ENCODE assay signal across 8 mouse cellular contexts in genomic region chr4:155992906-155993547, GRCm38 (mm10). TPM values are rescaled to one million over a fixed set of nuclear protein-coding genes. Genes with fewer than 3 reads are reported as not detected.
DNase-seq lines count a peak whose midpoint lies in the region; ATAC-seq and TF ChIP-seq lines count a peak whose summit lies in the region.

No protein-coding gene starts in this region.

- peak; percentile 96 for DNase-seq in MN1 (ENCODE audit: low spot score)
- peak in 1 of 2 experiments; percentile 98 for DNase-seq in cerebellum, adult 2 months
- peak; percentile 98 for DNase-seq in forebrain, postnatal 0 days
- DNase-seq in layer of hippocampus, adult 8-10 months (ENCODE audit: low spot score in 2 of 2) = peak; percentile 95 to 98
- DNase-seq in thymus, postnatal 25 days = peak; percentile 98

- peak overlapping the region; percentile 79 for H3K9ac ChIP-seq in forebrain, postnatal 0 days
- peak overlapping the region; percentile 80 for H3K9ac ChIP-seq in lung, embryonic 15.5 days

- peaks cover 12% of the 10 kb centered on the region for H3K4me1 ChIP-seq in cerebellum, adult 2 months (ENCODE audit: control insufficient read depth, insufficient read depth, low read length)
- peaks cover 18% of the 10 kb centered on the region for H3K4me1 ChIP-seq in forebrain, postnatal 0 days (ENCODE audit: insufficient read depth)
- H3K4me1 ChIP-seq in lung, embryonic 15.5 days = peaks cover 32% of the 10 kb centered on the region
- H3K4me1 ChIP-seq in olfactory bulb, adult 2 months (ENCODE audit: control insufficient read depth, insufficient read depth, low read length) = peaks cover 13% of the 10 kb centered on the region

- WGBS in cerebellum, adult 2 months = under 1% methylated on average over 70 of the region's 70 CpGs
- 1% methylated on average over 70 of the region's 70 CpGs for WGBS in forebrain, postnatal 0 days
- under 1% methylated on average over 70 of the region's 70 CpGs for WGBS in lung, embryonic 15.5 days
- under 1% methylated on average over 70 of the region's 70 CpGs for WGBS in olfactory bulb, adult 2 months

- peak overlapping the region; percentile 99 for H3K27ac ChIP-seq in cerebellum, adult 2 months (ENCODE audit: insufficient read depth, low read length)
- H3K27ac ChIP-seq in forebrain, postnatal 0 days (ENCODE audit: low read depth, low read length) = peak overlapping the region; percentile 89
- peak overlapping the region; percentile 97 for H3K27ac ChIP-seq in lung, embryonic 15.5 days
- H3K27ac ChIP-seq in olfactory bulb, adult 2 months (ENCODE audit: insufficient read depth, low read depth, low read length) = peak overlapping the region; percentile 97

- peak overlapping the region; percentile 64 for H3K4me2 ChIP-seq in forebrain, postnatal 0 days (ENCODE audit: low read depth)
- H3K4me2 ChIP-seq in lung, embryonic 15.5 days = peak overlapping the region; percentile 67

- no peak for TF ChIP-seq POLR2A in cerebellum, adult 2 months (IDR thresholded peaks at IDR 0.05; ENCODE audit: borderline replicate concordance, insufficient read depth, low read length)
- peak; percentile 35; the same call in 1 of the 2 replicates for TF ChIP-seq POLR2A in olfactory bulb, adult 2 months (IDR thresholded peaks at IDR 0.05; ENCODE audit: insufficient read depth, low read depth, low read length)

- peak; percentile 84 for ATAC-seq in forebrain, postnatal 0 days
- ATAC-seq in hematopoietic stem cell, adult 5-6 weeks (replicated peaks in 1 of 2; ENCODE audit: insufficient read depth in 1 of 2, low FRiP score in 2 of 2, low TSS enrichment in 1 of 2, low read depth in 1 of 2, poor library complexity in 2 of 2, severe bottlenecking in 2 of 2) = peak; percentile 66 to 79
- peak; percentile 89 for ATAC-seq in lung, embryonic 15.5 days (ENCODE audit: borderline replicate concordance, extremely low read depth, low FRiP score, low TSS enrichment)

- no peaks in the 10 kb centered on the region for H3K9me3 ChIP-seq in forebrain, postnatal 0 days (ENCODE audit: low read length)
- H3K9me3 ChIP-seq in lung, embryonic 15.5 days = no peaks in the 10 kb centered on the region

- H3K4me3 ChIP-seq in cerebellum, adult 2 months (replicated peaks; ENCODE audit: insufficient read depth, low read depth, low read length) = peak overlapping the region; percentile 90
- peak overlapping the region; percentile 85 for H3K4me3 ChIP-seq in forebrain, postnatal 0 days (ENCODE audit: low read depth, low read length)
- peak overlapping the region; percentile 87 for H3K4me3 ChIP-seq in lung, embryonic 15.5 days
- peak overlapping the region; percentile 82 for H3K4me3 ChIP-seq in olfactory bulb, adult 2 months (ENCODE audit: insufficient read depth, low read depth, low read length)

- peaks cover 19% of the 10 kb centered on the region for H3K36me3 ChIP-seq in forebrain, postnatal 0 days (ENCODE audit: insufficient read depth)
- peaks cover 19% of the 10 kb centered on the region for H3K36me3 ChIP-seq in lung, embryonic 15.5 days

- no peak for TF ChIP-seq CTCF in cerebellum, adult 2 months (IDR thresholded peaks at IDR 0.05; ENCODE audit: borderline replicate concordance, insufficient read depth, low read depth, low read length)
- TF ChIP-seq CTCF in forebrain, postnatal 0 days (IDR thresholded peaks at IDR 0.05; ENCODE audit: low read depth) = no peak
- no peak for TF ChIP-seq CTCF in olfactory bulb, adult 2 months (IDR thresholded peaks at IDR 0.05; ENCODE audit: insufficient read depth, low read depth, low read length)

- H3K27me3 ChIP-seq in cerebellum, adult 2 months (ENCODE audit: control insufficient read depth, insufficient read depth, low read length) = no peaks in the 10 kb centered on the region
- no peaks in the 10 kb centered on the region for H3K27me3 ChIP-seq in forebrain, postnatal 0 days (ENCODE audit: insufficient read depth, low read length)
- H3K27me3 ChIP-seq in lung, embryonic 15.5 days = no peaks in the 10 kb centered on the region

RNA-seq across cellular contexts. Expression of gene Sdf4, which starts 0.4 kb away (rescaled TPM):
- 136 and 142 TPM in 2 replicates for polyA plus RNA-seq in cerebellum, adult 2 months (2012; rRNA removed)
- total RNA-seq in forebrain, postnatal 0 days (2014; rRNA removed) = 123 and 126 TPM in 2 replicates
- 115 and 117 TPM in 2 replicates for polyA plus RNA-seq in forebrain, postnatal 0 days (2015; fragmentation: Nextera tagmentation; extraction: Ambion mirVana)
- total RNA-seq in hematopoietic stem cell, adult 5-6 weeks (2017) = 151 and 176 TPM in 2 replicates
- total RNA-seq in layer of hippocampus, adult 8-10 months (2022) = 100 to 1,000 TPM; 202 to 230 (median 217) TPM
- polyA plus RNA-seq in lung, embryonic 15.5 days (2015; fragmentation: Nextera tagmentation; extraction: Ambion mirVana) = 156 and 162 TPM in 2 replicates
- 218 TPM in 1 of 2 replicates, not detected in the other for polyA plus RNA-seq in olfactory bulb, adult 2 months (2012; ENCODE audit: insufficient read depth, insufficient read length, low replicate concordance, missing spikeins)

RNA-seq across cellular contexts. Expression of gene B3galt6, which starts 0.6 kb away (rescaled TPM):
- polyA plus RNA-seq in cerebellum, adult 2 months (2012; rRNA removed) = 10.8 and 11.4 TPM in 2 replicates
- 39.5 and 43.9 TPM in 2 replicates for total RNA-seq in forebrain, postnatal 0 days (2014; rRNA removed)
- 19.4 and 28.6 TPM in 2 replicates for polyA plus RNA-seq in forebrain, postnatal 0 days (2015; fragmentation: Nextera tagmentation; extraction: Ambion mirVana)
- 8.6 and 11.8 TPM in 2 replicates for total RNA-seq in hematopoietic stem cell, adult 5-6 weeks (2017)
- 10 to 100 TPM in 1 of 4 experiments, 1 to 10 TPM in 3; 9.2 to 11.3 (median 9.7) TPM for total RNA-seq in layer of hippocampus, adult 8-10 months (2022)
- polyA plus RNA-seq in lung, embryonic 15.5 days (2015; fragmentation: Nextera tagmentation; extraction: Ambion mirVana) = 16.4 and 17.0 TPM in 2 replicates
- not detected in 2 replicates for polyA plus RNA-seq in olfactory bulb, adult 2 months (2012; ENCODE audit: insufficient read depth, insufficient read length, low replicate concordance, missing spikeins)

RNA-seq across cellular contexts. Expression of gene Tnfrsf4, which starts 20.6 kb away (rescaled TPM):
- 3.6 and 5.2 TPM in 2 replicates for polyA plus RNA-seq in cerebellum, adult 2 months (2012; rRNA removed)
- total RNA-seq in forebrain, postnatal 0 days (2014; rRNA removed) = 0.48 and 1.3 TPM in 2 replicates
- polyA plus RNA-seq in forebrain, postnatal 0 days (2015; fragmentation: Nextera tagmentation; extraction: Ambion mirVana) = 0.40 and 0.49 TPM in 2 replicates
- total RNA-seq in hematopoietic stem cell, adult 5-6 weeks (2017) = 2.3 and 6.6 TPM in 2 replicates
- 1 to 10 TPM; 1.1 to 3.5 (median 2.0) TPM for total RNA-seq in layer of hippocampus, adult 8-10 months (2022)
- 0.39 and 0.42 TPM in 2 replicates for polyA plus RNA-seq in lung, embryonic 15.5 days (2015; fragmentation: Nextera tagmentation; extraction: Ambion mirVana)
- polyA plus RNA-seq in olfactory bulb, adult 2 months (2012; ENCODE audit: insufficient read depth, insufficient read length, low replicate concordance, missing spikeins) = not detected in 2 replicates

RNA-seq across cellular contexts. Expression of gene C1qtnf12, which starts 30.9 kb away (rescaled TPM):
- 16.8 and 22.1 TPM in 2 replicates for polyA plus RNA-seq in cerebellum, adult 2 months (2012; rRNA removed)
- total RNA-seq in forebrain, postnatal 0 days (2014; rRNA removed) = 12.8 and 13.9 TPM in 2 replicates
- 10.3 and 11.1 TPM in 2 replicates for polyA plus RNA-seq in forebrain, postnatal 0 days (2015; fragmentation: Nextera tagmentation; extraction: Ambion mirVana)
- 12.1 and 36.7 TPM in 2 replicates for total RNA-seq in hematopoietic stem cell, adult 5-6 weeks (2017)
- 10 to 100 TPM; 13.6 to 29.5 (median 18.1) TPM for total RNA-seq in layer of hippocampus, adult 8-10 months (2022)
- 39.3 and 45.0 TPM in 2 replicates for polyA plus RNA-seq in lung, embryonic 15.5 days (2015; fragmentation: Nextera tagmentation; extraction: Ambion mirVana)
- not detected in 2 replicates for polyA plus RNA-seq in olfactory bulb, adult 2 months (2012; ENCODE audit: insufficient read depth, insufficient read length, low replicate concordance, missing spikeins)

RNA-seq across cellular contexts. Expression of gene Tnfrsf18, which starts 32.9 kb away (rescaled TPM):
- polyA plus RNA-seq in cerebellum, adult 2 months (2012; rRNA removed) = 0.10 and 0.11 TPM in 2 replicates
- 1.5 TPM in 1 of 2 replicates, not detected in the other for total RNA-seq in forebrain, postnatal 0 days (2014; rRNA removed)
- 0.67 and 1.2 TPM in 2 replicates for polyA plus RNA-seq in forebrain, postnatal 0 days (2015; fragmentation: Nextera tagmentation; extraction: Ambion mirVana)
- total RNA-seq in hematopoietic stem cell, adult 5-6 weeks (2017) = 14.5 and 33.5 TPM in 2 replicates
- not detected for total RNA-seq in layer of hippocampus, adult 8-10 months (2022)
- 1.6 and 2.7 TPM in 2 replicates for polyA plus RNA-seq in lung, embryonic 15.5 days (2015; fragmentation: Nextera tagmentation; extraction: Ambion mirVana)
- not detected in 2 replicates for polyA plus RNA-seq in olfactory bulb, adult 2 months (2012; ENCODE audit: insufficient read depth, insufficient read length, low replicate concordance, missing spikeins)

Comparison
In these comparisons a context has a peak if more than half of its experiments do, and no peak if none do; other contexts are left out.
1. RNA of gene B3galt6, which starts 0.6 kb away (polyA plus RNA-seq): 19.4 to 28.6 TPM in forebrain, postnatal 0 days, 16.4 to 17.0 TPM in lung, embryonic 15.5 days and 10.8 to 11.4 TPM in cerebellum, adult 2 months; not detected in olfactory bulb, adult 2 months; every median in the first group is over 10 times any median in the second.
2. Peak in every context shown above with its lines, with median percentiles within 50 percentile points of each other: H3K27ac ChIP-seq, H3K4me3 ChIP-seq and ATAC-seq.